Mouse (Mus musculus) midbrain, embryonic 14.5 days (tissue): ENCODE measurements around the gene Rasal2. TPM values are rescaled to one million over a fixed set of nuclear protein-coding genes. Genes with fewer than 3 reads are reported as not detected.

ENCODE experiments used
- ATAC-seq: fragments of 200-750 bp; cut with Nextera tagmentation; 2 replicates; pipeline ENCODE4 v1.8.0; 2017; ENCODE audit warnings: moderate number of reproducible peaks, moderate library complexity; ENCODE audit not compliant: low FRiP score, low TSS enrichment
- DNase-seq: peaks from one replicate; pipeline ENCODE4 v3.0.0-alpha.2; 2015
- H3K27ac ChIP-seq: fragments of 300-500 bp; sonication (generic); replicated peaks from 2 replicates; pipeline ENCODE4 v1.5.1; 2014; ENCODE audit warnings: mild to moderate bottlenecking, low read depth, low read length, moderate library complexity
- H3K27me3 ChIP-seq: fragments of 300-500 bp; sonication (generic); 2 replicates; pipeline ENCODE4 v1.6.1; 2014; ENCODE audit warnings: low read length, control low read depth, mixed read lengths; ENCODE audit not compliant: control insufficient read depth, insufficient read depth
- H3K36me3 ChIP-seq: fragments of 300-500 bp; sonication (generic); 2 replicates; pipeline ENCODE4 v1.6.1; 2014; ENCODE audit warnings: low read length, control low read depth; ENCODE audit not compliant: control insufficient read depth, insufficient read depth
- H3K4me1 ChIP-seq: fragments of 300-500 bp; sonication (generic); 2 replicates; pipeline ENCODE4 v1.6.1; 2014; ENCODE audit warnings: mild to moderate bottlenecking, antibody characterized with exemption, low read length, control low read depth; ENCODE audit not compliant: control insufficient read depth, insufficient read depth
- H3K4me2 ChIP-seq: fragments of 300-500 bp; sonication (generic); 2 replicates; pipeline ENCODE4 v1.6.1; 2014; ENCODE audit warnings: mild to moderate bottlenecking, low read length, moderate library complexity
- H3K4me3 ChIP-seq: fragments of 300-500 bp; sonication (generic); replicated peaks from 2 replicates; pipeline ENCODE4 v1.5.1; 2014; ENCODE audit warnings: low read depth, low read length
- H3K9ac ChIP-seq: fragments of 300-500 bp; sonication (generic); replicated peaks from 2 replicates; pipeline ENCODE4 v1.6.1; 2014; ENCODE audit warnings: mild to moderate bottlenecking, low read length, moderate library complexity
- H3K9me3 ChIP-seq: fragments of 300-500 bp; sonication (generic); 2 replicates; pipeline ENCODE4 v1.6.1; 2016; ENCODE audit warnings: low read length, control low read depth, mixed read lengths; ENCODE audit not compliant: control insufficient read depth
- WGBS: fragments of 180-500 bp; shearing (Covaris S2); extraction: QIAGEN DNeasy Blood & Tissue Kit; methylation state at CpG from one replicate; pipeline ENCODE4 v1.1.7; 2014; 5-methylcytosine and 5-hydroxymethylcytosine counted together
- polyA plus RNA-seq: library from polyadenylated mRNA; unstranded; fragments of >200 nt; fragmentation: Nextera tagmentation; extraction: Ambion mirVana; gene quantifications from 2 replicates; pipeline ENCODE4 v1.2.1, GENCODE M21; 2014

Rasal2 gene
- polyA plus RNA-seq, 1 experiment from 2014 or later, result 48.8 TPM

DNA sequence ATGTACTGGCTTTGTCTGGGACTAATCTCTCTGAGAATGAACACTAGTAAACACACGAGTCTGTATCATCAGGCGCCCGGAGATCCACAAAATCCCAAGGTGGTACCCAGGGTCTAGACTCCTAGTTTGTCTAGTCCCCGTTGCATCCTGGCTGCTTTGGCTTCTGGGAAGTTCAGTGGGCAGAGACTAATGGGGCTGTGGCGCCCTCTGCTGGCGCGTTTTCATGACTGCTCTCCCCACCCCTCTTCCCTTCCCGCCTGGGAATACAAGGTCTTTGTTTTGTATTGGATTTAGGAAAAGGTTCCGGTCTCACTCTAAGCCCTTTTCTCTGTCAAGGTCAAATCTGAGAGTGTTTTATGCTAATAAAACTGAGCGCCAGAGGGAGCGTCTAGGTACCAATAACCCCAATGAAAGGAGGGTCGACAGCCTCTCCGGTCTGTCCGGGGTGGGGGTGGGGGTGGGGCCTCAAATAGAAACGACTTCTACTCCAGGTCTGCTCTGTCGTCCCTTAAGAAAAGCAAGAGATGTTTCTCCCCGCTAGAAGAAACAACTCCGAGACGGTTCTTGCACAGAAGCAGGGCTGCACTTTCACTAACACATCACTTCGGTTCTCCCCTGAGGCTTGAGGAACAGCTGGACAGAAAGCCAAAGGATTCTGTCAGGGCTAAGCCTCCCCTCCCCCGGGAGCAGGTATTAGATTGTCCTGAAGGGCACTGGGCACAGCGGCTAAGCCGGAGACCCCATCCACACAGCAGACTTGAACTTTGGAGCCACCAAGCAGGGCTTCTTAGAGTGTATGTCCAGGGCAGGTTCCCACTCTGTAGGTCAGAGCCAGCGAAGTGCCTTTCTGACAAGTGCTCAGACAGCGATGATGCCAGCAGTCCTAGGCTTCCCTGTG is 326.0 kb downstream of the Rasal2 start:
- peak overlapping the region; percentile 57 for H3K4me2 ChIP-seq
- ATAC-seq (peak; percentile 69), DNase-seq (peak; percentile 91)
- H3K4me3 ChIP-seq, result peak overlapping the region; percentile 34
- H3K36me3 ChIP-seq, result no peaks in the 10 kb centered on the region
- no peaks in the 10 kb centered on the region for H3K9me3 ChIP-seq
- peak overlapping the region; percentile 57 for H3K27ac ChIP-seq
- WGBS, result 9% methylated on average over 25 of the region's 25 CpGs
- H3K9ac ChIP-seq, result peak overlapping the region; percentile 39
- no peaks in the 10 kb centered on the region for H3K27me3 ChIP-seq
- H3K4me1 ChIP-seq, result peaks cover 4% of the 10 kb centered on the region; the same call in 1 of the 2 replicates

Other genes starting within 250 kb of the Rasal2 start
- 6.2 and 7.6 TPM in 2 replicates for gene Cryzl2, start 46.0 kb upstream of the Rasal2 start, polyA plus RNA-seq
- gene Sec16b, start 94.1 kb upstream of the Rasal2 start, polyA plus RNA-seq, result 0.20 and 0.34 TPM in 2 replicates